In the genomic region with DNA sequence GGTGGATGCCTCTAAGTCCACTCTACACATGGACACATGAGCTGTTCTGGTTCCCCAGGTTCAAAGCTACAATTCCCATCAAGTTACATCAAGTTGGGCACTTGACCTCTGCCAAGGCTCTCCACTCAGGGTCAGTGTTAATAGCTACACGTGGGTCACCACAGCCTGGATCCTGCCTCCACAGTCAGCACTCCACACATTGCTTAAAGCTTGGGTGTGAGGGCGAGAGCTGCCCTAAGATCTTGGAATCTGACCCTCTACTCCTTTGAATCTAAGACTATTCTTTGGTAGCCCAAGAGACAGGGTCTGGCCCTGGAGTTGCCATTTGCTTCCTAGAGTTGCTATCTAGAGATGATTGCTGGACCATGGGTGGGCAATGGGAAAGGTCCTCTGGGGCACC, we compare ENCODE assay signal across 19 mouse cellular contexts. TPM values are rescaled to one million over a fixed set of nuclear protein-coding genes. Genes with fewer than 3 reads are reported as not detected.
DNase-seq lines count a peak whose midpoint lies in the region; ATAC-seq lines count a peak whose summit lies in the region.
"Had no signal": no experiment of that assay in that cellular context is flagged by ENCODE, and none has a peak within 500 bp of the region (broad histone marks: within the 10 kb centered on the region; RNA-seq: fewer than 3 reads in every experiment).

No protein-coding gene starts in this region.

- no peak overlapping the region for H3K9ac ChIP-seq in heart, embryonic 11.5 days (ENCODE audit: low read depth, low read length)
- no peak overlapping the region for H3K9ac ChIP-seq in midbrain, embryonic 15.5 days
- H3K9ac ChIP-seq: embryonic facial prominence, embryonic 13.5 days; intestine, embryonic 15.5 days; kidney, embryonic 15.5 days; limb, embryonic 15.5 days had no signal

- 87% methylated on average over 2 of the region's 2 CpGs for WGBS in heart, embryonic 11.5 days (ENCODE audit: insufficient replicate concordance)
- WGBS in midbrain, embryonic 10.5 days: 91% methylated on average over 2 of the region's 2 CpGs
- WGBS in midbrain, embryonic 15.5 days: 97% methylated on average over 2 of the region's 2 CpGs

- H3K4me1 ChIP-seq in heart, embryonic 11.5 days (ENCODE audit: control insufficient read depth, insufficient read depth, low read length): peaks cover 17% of the 10 kb centered on the region
- peaks cover 34% of the 10 kb centered on the region for H3K4me1 ChIP-seq in midbrain, embryonic 10.5 days
- peaks cover 19% of the 10 kb centered on the region for H3K4me1 ChIP-seq in midbrain, embryonic 15.5 days

- H3K27ac ChIP-seq in heart, embryonic 11.5 days (ENCODE audit: low read depth, low read length): peak overlapping the region; percentile 30; the same call in 1 of the 2 replicates
- peak overlapping the region; percentile 87; the same call in 1 of the 2 replicates for H3K27ac ChIP-seq in midbrain, embryonic 10.5 days (replicated peaks)
- no peak overlapping the region for H3K27ac ChIP-seq in midbrain, embryonic 15.5 days

- peaks cover 8% of the 10 kb centered on the region for H3K36me3 ChIP-seq in heart, embryonic 11.5 days (ENCODE audit: control insufficient read depth, insufficient read depth, low read length)
- peaks cover 21% of the 10 kb centered on the region for H3K36me3 ChIP-seq in midbrain, embryonic 10.5 days
- H3K36me3 ChIP-seq in midbrain, embryonic 15.5 days (replicated peaks): peaks cover under 1% of the 10 kb centered on the region; the same call in 1 of the 2 replicates

- peak; percentile 19 to 61 for DNase-seq in adrenal gland, adult (ENCODE audit: inconsistent age in 2 of 2, low spot score in 1 of 2)
- DNase-seq in adrenal gland, postnatal 14 days: no peak
- no peak for DNase-seq in heart, adult 8-10 months (ENCODE audit: low spot score)
- DNase-seq in midbrain, embryonic 10.5 days (ENCODE audit: low spot score): no peak
- no peak for DNase-seq in layer of hippocampus, postnatal 10 days (ENCODE audit: low spot score in 2 of 2)
- DNase-seq: adrenal gland, postnatal 10 days; right cerebral cortex, postnatal 4 days had no signal

- no peak overlapping the region for H3K4me3 ChIP-seq in heart, embryonic 11.5 days (ENCODE audit: low read depth, low read length)
- no peak overlapping the region for H3K4me3 ChIP-seq in midbrain, embryonic 10.5 days
- no peak overlapping the region for H3K4me3 ChIP-seq in midbrain, embryonic 15.5 days

- ATAC-seq in heart, embryonic 11.5 days (replicated peaks; ENCODE audit: insufficient number of reproducible peaks, low FRiP score, low TSS enrichment): no peak
- no peak for ATAC-seq in midbrain, embryonic 15.5 days (replicated peaks)
- no peak for ATAC-seq in erythroid progenitor cell, adult 5-6 weeks (replicated peaks; ENCODE audit: low FRiP score, poor library complexity, severe bottlenecking)

- no peak overlapping the region for H3K4me2 ChIP-seq in heart, embryonic 11.5 days
- H3K4me2 ChIP-seq in midbrain, embryonic 15.5 days: no peak overlapping the region

- no peaks in the 10 kb centered on the region for H3K9me3 ChIP-seq in heart, embryonic 11.5 days (replicated peaks; ENCODE audit: control insufficient read depth, low read length)
- H3K9me3 ChIP-seq in midbrain, embryonic 10.5 days (replicated peaks): no peaks in the 10 kb centered on the region
- no peaks in the 10 kb centered on the region for H3K9me3 ChIP-seq in midbrain, embryonic 15.5 days
- H3K9me3 ChIP-seq: embryonic facial prominence, embryonic 13.5 days; intestine, embryonic 15.5 days; kidney, embryonic 15.5 days; limb, embryonic 15.5 days had no signal

- no peaks in the 10 kb centered on the region for H3K27me3 ChIP-seq in heart, embryonic 11.5 days (ENCODE audit: control insufficient read depth, insufficient read depth, low read length)
- H3K27me3 ChIP-seq in midbrain, embryonic 10.5 days (ENCODE audit: low read depth, poor library complexity, severe bottlenecking): no peaks in the 10 kb centered on the region
- H3K27me3 ChIP-seq in midbrain, embryonic 15.5 days (replicated peaks): no peaks in the 10 kb centered on the region
- H3K27me3 ChIP-seq: embryonic facial prominence, embryonic 13.5 days; intestine, embryonic 15.5 days; kidney, embryonic 15.5 days; limb, embryonic 15.5 days had no signal

RNA-seq across cellular contexts. Expression of gene Ctsd, which starts 0.9 kb away (rescaled TPM):
- 678 and 680 TPM in 2 replicates for total RNA-seq in adrenal gland, postnatal 14 days (2021)
- polyA plus RNA-seq in heart, embryonic 11.5 days (2014; fragmentation: Nextera tagmentation; extraction: Ambion mirVana): 378 and 446 TPM in 2 replicates
- total RNA-seq in heart, adult 8-10 months (2022): 1,000 to 10,000 TPM; 1,038 to 1,126 (median 1,089) TPM
- 145 and 171 TPM in 2 replicates for polyA plus RNA-seq in midbrain, embryonic 10.5 days (2016; fragmentation: Nextera tagmentation; extraction: Ambion mirVana)
- polyA plus RNA-seq in midbrain, embryonic 15.5 days (2015; fragmentation: Nextera tagmentation; extraction: Ambion mirVana): 254 and 288 TPM in 2 replicates
- 207 and 227 TPM in 2 replicates for total RNA-seq in erythroid progenitor cell, adult 5-6 weeks (2015; ENCODE audit: low replicate concordance)
- total RNA-seq in erythroid progenitor cell, adult 5-6 weeks (2017; ENCODE audit: low replicate concordance): 161 and 184 TPM in 2 replicates
- total RNA-seq in layer of hippocampus, postnatal 10 days (2021): 100 to 1,000 TPM; 252 to 270 TPM

RNA-seq across cellular contexts. Expression of gene Gm49369, which starts 6.3 kb away (rescaled TPM):
- total RNA-seq in adrenal gland, postnatal 14 days (2021): 1.4 TPM in 1 of 2 replicates, not detected in the other
- polyA plus RNA-seq in heart, embryonic 11.5 days (2014; fragmentation: Nextera tagmentation; extraction: Ambion mirVana): 1.9 TPM in 1 of 2 replicates, not detected in the other
- total RNA-seq in heart, adult 8-10 months (2022): 10 to 100 TPM in 1 of 4 experiments, 1 to 10 TPM in 2, under 1 TPM in 1; 0.63 to 14.1 (median 6.3) TPM
- polyA plus RNA-seq in midbrain, embryonic 10.5 days (2016; fragmentation: Nextera tagmentation; extraction: Ambion mirVana): 0.75 TPM in 1 of 2 replicates, not detected in the other
- 1.4 and 4.4 TPM in 2 replicates for polyA plus RNA-seq in midbrain, embryonic 15.5 days (2015; fragmentation: Nextera tagmentation; extraction: Ambion mirVana)
- not detected in 2 replicates for total RNA-seq in erythroid progenitor cell, adult 5-6 weeks (2015; ENCODE audit: low replicate concordance)
- 143 and 216 TPM in 2 replicates for total RNA-seq in erythroid progenitor cell, adult 5-6 weeks (2017; ENCODE audit: low replicate concordance)
- total RNA-seq in layer of hippocampus, postnatal 10 days (2021): 1 to 10 TPM in 1 of 2 experiments, not detected in 1; 6.5 TPM
- polyA plus RNA-seq: embryonic facial prominence, embryonic 13.5 days; forebrain, embryonic 11.5 days; hindbrain, embryonic 11.5 days; limb, embryonic 15.5 days had no signal

RNA-seq across cellular contexts. Expression of gene Ifitm10, which starts 15.2 kb away (rescaled TPM):
- total RNA-seq in adrenal gland, postnatal 14 days (2021): 3.8 and 5.1 TPM in 2 replicates
- 7.6 and 8.3 TPM in 2 replicates for polyA plus RNA-seq in heart, embryonic 11.5 days (2014; fragmentation: Nextera tagmentation; extraction: Ambion mirVana)
- total RNA-seq in heart, adult 8-10 months (2022): 1 to 10 TPM; 2.4 to 4.7 (median 3.4) TPM
- 0.41 and 0.50 TPM in 2 replicates for polyA plus RNA-seq in midbrain, embryonic 10.5 days (2016; fragmentation: Nextera tagmentation; extraction: Ambion mirVana)
- 9.5 and 10.1 TPM in 2 replicates for polyA plus RNA-seq in midbrain, embryonic 15.5 days (2015; fragmentation: Nextera tagmentation; extraction: Ambion mirVana)
- total RNA-seq in erythroid progenitor cell, adult 5-6 weeks (2015; ENCODE audit: low replicate concordance): not detected in 2 replicates
- total RNA-seq in erythroid progenitor cell, adult 5-6 weeks (2017; ENCODE audit: low replicate concordance): not detected in 2 replicates
- total RNA-seq in layer of hippocampus, postnatal 10 days (2021): 10 to 100 TPM; 21.0 to 24.6 TPM

RNA-seq across cellular contexts. Expression of gene Syt8, which starts 45.9 kb away (rescaled TPM):
- total RNA-seq in adrenal gland, postnatal 14 days (2021): not detected in 2 replicates
- polyA plus RNA-seq in heart, embryonic 11.5 days (2014; fragmentation: Nextera tagmentation; extraction: Ambion mirVana): 0.26 and 0.31 TPM in 2 replicates
- total RNA-seq in heart, adult 8-10 months (2022): under 1 TPM in 1 of 4 experiments, not detected in 3; 0.25 TPM
- 0.34 TPM in 1 of 2 replicates, not detected in the other for polyA plus RNA-seq in midbrain, embryonic 10.5 days (2016; fragmentation: Nextera tagmentation; extraction: Ambion mirVana)
- polyA plus RNA-seq in midbrain, embryonic 15.5 days (2015; fragmentation: Nextera tagmentation; extraction: Ambion mirVana): not detected in 2 replicates
- not detected in 2 replicates for total RNA-seq in erythroid progenitor cell, adult 5-6 weeks (2015; ENCODE audit: low replicate concordance)
- not detected in 2 replicates for total RNA-seq in erythroid progenitor cell, adult 5-6 weeks (2017; ENCODE audit: low replicate concordance)
- total RNA-seq in layer of hippocampus, postnatal 10 days (2021): not detected
- total RNA-seq: adrenal gland, postnatal 10 days; left cerebral cortex, postnatal 10 days; monocyte, adult 5-6 weeks had no signal
- polyA plus RNA-seq: forebrain, embryonic 11.5 days; hindbrain, embryonic 11.5 days; neural tube, embryonic 14.5 days had no signal

RNA-seq across cellular contexts. Expression of gene Tnni2, which starts 52.9 kb away (rescaled TPM):
- 0.56 and 0.67 TPM in 2 replicates for total RNA-seq in adrenal gland, postnatal 14 days (2021)
- 46.1 and 51.6 TPM in 2 replicates for polyA plus RNA-seq in heart, embryonic 11.5 days (2014; fragmentation: Nextera tagmentation; extraction: Ambion mirVana)
- total RNA-seq in heart, adult 8-10 months (2022): 1 to 10 TPM; 5.1 to 10.0 (median 7.8) TPM
- polyA plus RNA-seq in midbrain, embryonic 10.5 days (2016; fragmentation: Nextera tagmentation; extraction: Ambion mirVana): 0.52 and 1.5 TPM in 2 replicates
- 0.25 and 0.74 TPM in 2 replicates for polyA plus RNA-seq in midbrain, embryonic 15.5 days (2015; fragmentation: Nextera tagmentation; extraction: Ambion mirVana)
- total RNA-seq in erythroid progenitor cell, adult 5-6 weeks (2015; ENCODE audit: low replicate concordance): not detected in 2 replicates
- total RNA-seq in erythroid progenitor cell, adult 5-6 weeks (2017; ENCODE audit: low replicate concordance): not detected in 2 replicates
- total RNA-seq in layer of hippocampus, postnatal 10 days (2021): not detected

Comparison
In these comparisons a context has a peak if more than half of its experiments do, and no peak if none do; other contexts are left out.
1. DNase-seq: peak in adrenal gland, adult (2 of 2); none in adrenal gland, postnatal 14 days (single experiment), heart, adult 8-10 months (single experiment), midbrain, embryonic 10.5 days (single experiment) and layer of hippocampus, postnatal 10 days (0 of 2).